Mouse (Mus musculus) testis, adult 2 months (tissue): ENCODE measurements around the gene Abca2. TPM values are rescaled to one million over a fixed set of nuclear protein-coding genes. Genes with fewer than 3 reads are reported as not detected.
A peak's percentile ranks its signal among the peaks of the same experiment; 100 is the strongest.

Experiments
- H3K27ac ChIP-seq: fragments of 200-500 bp; 2 replicates; pipeline ENCODE4 v1.5.1; 2012; ENCODE audit warnings: low read depth, low read length; ENCODE audit not compliant: control insufficient read depth, insufficient read depth
- H3K27me3 ChIP-seq: fragments of 200-500 bp; 2 replicates; pipeline ENCODE4 v1.6.1; 2012; ENCODE audit warnings: mild to moderate bottlenecking, low read length, moderate library complexity; ENCODE audit not compliant: control insufficient read depth, insufficient read depth
- H3K36me3 ChIP-seq: fragments of 200-500 bp; 2 replicates; pipeline ENCODE4 v1.6.1; 2012; ENCODE audit warnings: mild to moderate bottlenecking, low read length; ENCODE audit not compliant: control insufficient read depth, insufficient read depth
- H3K4me1 ChIP-seq: fragments of 200-500 bp; 2 replicates; pipeline ENCODE4 v1.6.1; 2012; ENCODE audit warnings: low read length; ENCODE audit not compliant: control insufficient read depth, insufficient read depth
- H3K4me3 ChIP-seq: fragments of 200-500 bp; 2 replicates; pipeline ENCODE4 v1.5.1; 2012; ENCODE audit warnings: low read depth, mild to moderate bottlenecking, low read length, moderate library complexity, mixed read lengths; ENCODE audit not compliant: control insufficient read depth
- CTCF ChIP-seq: fragments of 200-500 bp; IDR thresholded peaks from 2 replicates; pipeline ENCODE4 v1.5.1; 2012; ENCODE audit warnings: low read depth, mild to moderate bottlenecking, inconsistent platforms, low read length, moderate library complexity; ENCODE audit not compliant: control insufficient read depth, insufficient read depth, insufficient replicate concordance
- POLR2A ChIP-seq: fragments of 200-500 bp; IDR thresholded peaks from 2 replicates; pipeline ENCODE4 v1.6.1; 2012; ENCODE audit warnings: low read depth, mild to moderate bottlenecking, inconsistent platforms, low read length, moderate library complexity; ENCODE audit not compliant: control insufficient read depth
- polyA plus RNA-seq: library from polyadenylated mRNA; depleted of rRNA; stranded (reverse); fragments of >200 nt; gene quantifications from 2 replicates; pipeline ENCODE4 v1.2.3, GENCODE M21; 2012

Abca2 gene
- polyA plus RNA-seq, 1 experiment = 18.3 TPM

DNA sequence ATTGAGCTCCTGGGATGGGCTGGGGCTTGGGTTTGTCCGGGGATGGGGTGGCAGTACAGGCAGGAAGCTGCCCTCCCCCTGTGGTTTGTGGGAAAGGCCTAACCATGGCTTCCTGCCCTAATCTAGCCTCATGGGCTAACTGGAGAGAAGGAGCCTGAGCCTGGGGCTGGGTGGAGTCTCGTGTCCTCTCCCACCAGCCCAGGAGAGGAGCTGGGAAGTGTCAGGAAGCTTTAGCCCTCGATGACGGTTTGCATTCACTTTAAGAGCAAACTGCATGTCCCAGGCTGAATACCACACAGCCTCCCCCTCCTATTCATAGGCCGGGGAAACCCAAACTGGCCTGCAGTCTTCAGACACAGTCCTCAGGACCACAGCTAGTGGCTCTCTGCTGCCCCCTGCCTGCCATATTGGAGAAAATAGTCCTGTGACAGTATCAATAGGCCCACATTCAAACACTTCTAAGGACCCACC, 1.7 kb upstream of the Abca2 start:
- Histone ChIP-seq H3K27ac (no peak overlapping the region), H3K4me1 (peaks cover 9% of the 10 kb centered on the region), H3K4me3 (no peak overlapping the region), H3K36me3 (no peaks in the 10 kb centered on the region), H3K27me3 (no peaks in the 10 kb centered on the region)
- TF ChIP-seq POLR2A = no peak
- TF ChIP-seq CTCF = peak; percentile 66; the same call in 1 of the 2 replicates

DNA sequence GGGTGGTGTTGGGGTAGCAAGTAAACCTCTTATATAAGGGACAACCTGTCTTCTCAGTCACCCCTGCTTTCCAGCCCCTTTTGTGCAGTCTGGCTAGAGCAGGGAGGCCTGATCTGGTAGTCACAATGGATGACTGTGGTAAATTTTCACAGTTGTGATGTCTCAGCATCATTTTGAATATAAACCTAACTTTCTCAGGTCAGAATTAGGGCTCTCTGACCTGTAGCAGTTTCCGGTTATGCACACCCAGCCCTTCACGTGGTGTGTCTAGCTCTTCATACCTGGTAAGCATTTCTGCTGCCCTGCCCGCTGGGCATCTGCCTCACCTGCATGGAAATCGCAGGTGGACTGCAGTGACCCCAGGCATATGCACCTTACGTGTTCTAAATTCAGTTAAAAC, 1.2 kb upstream of the Abca2 start:
- H3K36me3 ChIP-seq = no peaks in the 10 kb centered on the region
- TF ChIP-seq POLR2A (no peak), CTCF (no peak)
- no peak overlapping the region for H3K4me3 ChIP-seq
- H3K27ac ChIP-seq = no peak overlapping the region
- peaks cover 9% of the 10 kb centered on the region for H3K4me1 ChIP-seq
- H3K27me3 ChIP-seq = no peaks in the 10 kb centered on the region

DNA sequence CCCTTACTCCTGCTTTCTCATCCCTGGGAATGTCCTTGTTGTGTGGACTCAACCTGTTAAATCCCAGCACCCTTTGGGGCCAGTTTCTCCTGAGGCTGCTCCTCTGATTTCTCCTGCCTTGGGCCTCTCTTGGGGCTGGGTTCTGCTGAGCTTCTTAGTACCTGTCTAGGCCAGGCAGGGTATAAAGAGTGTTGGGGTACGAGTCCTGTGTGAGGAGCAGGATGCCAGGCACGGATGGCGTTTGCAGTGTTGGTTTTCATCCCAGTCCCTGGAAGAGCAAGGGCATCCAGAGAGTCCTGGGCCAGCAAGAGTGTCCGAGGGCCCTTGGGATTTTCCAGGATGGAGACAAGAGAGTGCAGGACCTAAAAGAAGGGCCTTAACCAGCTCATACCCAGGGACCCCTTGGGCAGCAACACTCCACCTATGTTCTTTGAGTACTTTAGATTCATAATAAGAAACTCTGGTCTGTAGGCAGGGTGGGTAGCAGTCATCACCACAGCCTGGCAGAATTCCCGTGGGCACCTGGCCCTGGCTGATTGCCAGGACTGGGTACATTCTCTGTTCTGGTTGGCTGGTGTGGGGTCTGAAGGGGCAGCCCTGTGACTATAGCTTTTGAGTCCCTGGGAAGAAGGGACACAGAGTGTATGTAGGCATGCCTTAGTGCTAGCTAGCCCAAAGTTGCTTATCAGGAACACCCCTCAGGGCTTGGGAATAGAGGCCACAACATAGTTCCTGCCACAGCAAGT, 1.1 kb downstream of the Abca2 start:
- no peaks in the 10 kb centered on the region for H3K36me3 ChIP-seq
- H3K27ac ChIP-seq = no peak overlapping the region

DNA sequence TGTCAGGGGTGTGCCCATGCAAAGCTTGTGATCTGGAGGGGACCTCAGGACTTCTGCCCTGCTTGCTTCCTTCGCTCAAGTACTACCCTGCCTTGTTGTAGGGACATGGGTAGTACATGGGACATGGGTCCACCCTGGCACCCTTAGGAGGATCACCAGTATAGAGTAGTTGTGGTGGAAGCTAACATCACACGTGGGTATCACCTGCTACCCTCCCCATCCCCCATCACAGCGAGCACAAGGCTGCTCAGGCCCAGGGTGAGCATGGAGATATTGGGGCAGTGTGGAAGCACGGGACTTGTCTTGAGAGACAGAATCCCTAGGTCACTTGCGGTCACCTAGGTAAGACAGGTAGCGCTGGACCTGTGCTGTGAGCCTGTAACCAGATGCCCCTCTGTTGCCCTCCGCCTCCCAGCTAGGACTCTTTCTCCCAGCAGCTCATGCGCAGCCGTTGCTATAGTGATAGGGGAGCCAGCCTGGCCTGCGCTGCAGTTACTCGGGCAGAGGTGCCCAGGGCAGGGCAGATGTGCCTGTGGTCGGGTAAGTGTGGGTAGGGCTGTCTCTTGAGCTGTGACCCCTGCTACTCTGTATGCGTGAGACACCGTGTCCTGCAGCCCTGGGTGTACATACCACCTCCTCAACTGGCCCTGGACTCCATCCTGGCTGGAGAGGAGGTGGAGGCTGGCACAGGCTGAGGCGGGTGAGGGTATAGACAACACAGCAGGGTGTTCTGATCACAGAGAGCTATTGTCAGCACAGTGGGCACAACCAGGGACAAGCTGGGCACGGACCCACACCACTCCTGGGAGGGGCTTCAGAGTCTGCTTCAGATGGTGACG, 2.1 kb downstream of the Abca2 start:
- peaks cover 6% of the 10 kb centered on the region for H3K4me1 ChIP-seq
- H3K36me3 ChIP-seq = no peaks in the 10 kb centered on the region
- no peak overlapping the region for H3K27ac ChIP-seq
- H3K4me3 ChIP-seq = no peak overlapping the region
- TF ChIP-seq CTCF = no peak
- TF ChIP-seq POLR2A = no peak
- no peaks in the 10 kb centered on the region for H3K27me3 ChIP-seq

More for the DNA sequence above, 1.1 kb downstream of the Abca2 start:
- TF ChIP-seq POLR2A (no peak), CTCF (no peak)
- Histone ChIP-seq H3K4me3 (no peak overlapping the region), H3K4me1 (peaks cover 9% of the 10 kb centered on the region), H3K27me3 (no peaks in the 10 kb centered on the region)

DNA sequence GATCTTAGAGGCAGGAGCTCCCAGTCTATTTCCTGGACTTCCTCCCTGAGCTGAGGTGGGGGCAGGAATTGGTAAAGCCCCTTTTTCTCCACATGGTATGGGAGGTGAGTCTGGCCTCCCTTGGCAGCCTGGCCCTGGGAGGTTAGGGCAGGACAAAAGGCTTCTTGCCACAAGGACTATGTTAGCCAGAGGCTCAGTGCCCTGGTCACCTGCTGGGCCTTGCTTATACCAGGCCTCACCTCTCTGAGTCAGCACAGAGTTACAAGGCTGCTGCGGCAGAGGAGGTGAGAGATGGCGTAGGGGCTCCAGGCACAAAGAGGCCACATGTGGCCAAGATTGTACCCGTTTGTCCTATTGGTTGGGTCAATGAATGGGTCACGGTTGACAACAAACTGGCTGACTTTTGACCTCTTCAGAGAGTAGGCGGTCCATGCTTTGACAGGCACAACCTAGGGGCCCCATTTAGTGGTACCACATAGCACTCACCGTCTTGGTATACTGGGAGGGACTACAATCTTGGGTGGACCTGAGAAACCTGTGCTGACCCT, 2.9 kb downstream of the Abca2 start:
- Histone ChIP-seq H3K4me1 (peaks cover 6% of the 10 kb centered on the region), H3K36me3 (no peaks in the 10 kb centered on the region), H3K27ac (no peak overlapping the region), H3K4me3 (no peak overlapping the region), H3K27me3 (no peaks in the 10 kb centered on the region)
- TF ChIP-seq CTCF (no peak), POLR2A (no peak)

DNA sequence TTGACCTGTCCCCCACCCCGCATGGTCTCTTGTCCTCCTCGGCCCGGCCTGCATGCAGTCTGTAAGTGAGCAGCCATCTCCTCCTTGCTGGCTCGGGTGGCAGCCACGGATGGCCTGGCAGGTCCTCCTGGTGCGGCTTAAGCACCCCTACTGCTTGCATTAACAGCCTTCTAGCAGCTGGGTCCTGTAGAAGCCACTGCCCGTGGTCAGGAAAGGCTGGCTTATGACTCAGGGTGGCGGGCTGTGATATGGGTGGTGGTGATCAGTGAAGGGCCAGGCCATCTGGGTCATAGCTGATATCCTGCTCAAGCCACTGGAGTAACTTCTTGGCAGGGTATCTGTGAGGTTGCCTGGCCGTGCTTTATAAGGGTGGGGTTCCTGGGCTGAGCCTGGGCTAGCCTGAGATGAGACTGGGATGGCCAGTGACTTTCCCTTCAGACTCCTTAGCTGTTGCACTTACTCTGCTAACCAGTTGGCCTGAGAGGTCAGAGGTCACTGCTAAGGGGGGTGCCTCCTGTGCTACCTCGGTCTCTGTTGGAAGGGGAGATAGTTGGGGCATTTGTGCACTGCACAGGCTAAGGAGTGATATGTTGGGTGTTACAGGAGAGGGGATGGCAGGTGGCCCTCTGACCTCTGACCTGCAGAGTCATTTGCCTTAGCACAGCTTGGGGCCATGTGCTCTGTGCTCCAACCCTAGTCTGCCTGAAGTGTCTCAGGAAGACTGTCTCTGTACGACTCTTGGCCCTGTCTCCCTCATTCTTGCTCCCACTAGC, 4.0 kb downstream of the Abca2 start:
- Histone ChIP-seq H3K4me3 (no peak overlapping the region), H3K27ac (no peak overlapping the region), H3K36me3 (no peaks in the 10 kb centered on the region), H3K27me3 (no peaks in the 10 kb centered on the region), H3K4me1 (peaks cover 6% of the 10 kb centered on the region)
- TF ChIP-seq CTCF = no peak
- TF ChIP-seq POLR2A = no peak

DNA sequence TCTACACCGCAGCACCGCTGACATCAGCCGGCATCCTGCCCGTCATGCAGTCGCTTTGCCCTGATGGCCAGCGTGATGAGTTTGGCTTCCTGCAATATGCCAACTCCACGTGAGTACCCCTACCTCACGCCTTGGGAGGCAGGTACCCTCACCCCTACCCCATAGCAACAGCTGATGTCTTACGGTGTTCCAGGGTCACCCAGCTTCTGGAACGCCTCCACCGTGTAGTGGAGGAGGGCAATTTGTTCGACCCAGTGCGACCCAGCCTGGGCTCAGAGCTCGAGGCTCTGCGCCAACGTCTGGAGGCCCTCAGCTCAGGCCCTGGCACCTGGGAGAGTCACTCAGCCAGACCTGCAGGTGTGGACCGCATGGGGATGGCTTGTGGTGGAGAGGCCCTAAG, 4.6 kb downstream of the Abca2 start:
- TF ChIP-seq CTCF (no peak), POLR2A (no peak)
- Histone ChIP-seq H3K4me3 (no peak overlapping the region), H3K27ac (no peak overlapping the region), H3K36me3 (no peaks in the 10 kb centered on the region), H3K27me3 (no peaks in the 10 kb centered on the region), H3K4me1 (peaks cover 6% of the 10 kb centered on the region)
